Mouse (Mus musculus) ES-Bruce4 (cell line): ENCODE measurements around the gene Dnajc28. TPM values are rescaled to one million over a fixed set of nuclear protein-coding genes. Genes with fewer than 3 reads are reported as not detected.
A peak's percentile ranks its signal among the peaks of the same experiment; 100 is the strongest.

Experiments used
- H3K27ac ChIP-seq: 2 replicates; pipeline ENCODE4 v1.5.1; 2012; ENCODE audit warnings: low read length, inconsistent platforms; ENCODE audit not compliant: insufficient read depth
- H3K27me3 ChIP-seq: 2 replicates; pipeline ENCODE4 v1.6.1; 2012; ENCODE audit warnings: mild to moderate bottlenecking, low read length, inconsistent platforms; ENCODE audit not compliant: control insufficient read depth, poor library complexity, insufficient read depth, severe bottlenecking
- H3K36me3 ChIP-seq: 2 replicates; pipeline ENCODE4 v1.6.1; 2012; ENCODE audit warnings: inconsistent platforms, mild to moderate bottlenecking, low read length, moderate library complexity; ENCODE audit not compliant: control insufficient read depth, poor library complexity, insufficient read depth, severe bottlenecking
- H3K4me1 ChIP-seq: one replicate; pipeline ENCODE4 v1.8.1; 2011; ENCODE audit warnings: low read length; ENCODE audit not compliant: control insufficient read depth, insufficient read depth
- H3K4me3 ChIP-seq: 2 replicates; pipeline ENCODE4 v1.5.1; 2011; ENCODE audit warnings: low read depth, mild to moderate bottlenecking, low read length
- H3K9ac ChIP-seq: 2 replicates; pipeline ENCODE4 v1.6.1; 2012; ENCODE audit warnings: low read depth, mild to moderate bottlenecking, inconsistent platforms; ENCODE audit not compliant: poor library complexity, severe bottlenecking
- H3K9me3 ChIP-seq: replicated peaks from 2 replicates; pipeline ENCODE4 v1.6.1; 2012; ENCODE audit warnings: mild to moderate bottlenecking, low read length, inconsistent platforms; ENCODE audit not compliant: control insufficient read depth, poor library complexity, insufficient read depth, severe bottlenecking
- CTCF ChIP-seq: IDR thresholded peaks from one replicate; pipeline ENCODE4 v1.8.1; 2011; ENCODE audit warnings: low read depth, low read length
- EP300 ChIP-seq: IDR thresholded peaks from 2 replicates; pipeline ENCODE4 v1.6.1; 2011; ENCODE audit warnings: low read depth, low read length; ENCODE audit not compliant: insufficient read depth
- POLR2A ChIP-seq: IDR thresholded peaks from one replicate; pipeline ENCODE4 v1.8.1; 2011; ENCODE audit warnings: low read length; ENCODE audit not compliant: insufficient read depth
- polyA plus RNA-seq: library from polyadenylated mRNA; stranded (reverse); fragments of >200 nt; gene quantifications from 2 replicates; pipeline ENCODE4 v1.2.4, GENCODE M21; 2011; ENCODE audit warnings: low read depth; ENCODE audit not compliant: missing spikeins, insufficient read depth, insufficient read length

Dnajc28 gene
- polyA plus RNA-seq, 1 experiment = 4.9 TPM

DNA sequence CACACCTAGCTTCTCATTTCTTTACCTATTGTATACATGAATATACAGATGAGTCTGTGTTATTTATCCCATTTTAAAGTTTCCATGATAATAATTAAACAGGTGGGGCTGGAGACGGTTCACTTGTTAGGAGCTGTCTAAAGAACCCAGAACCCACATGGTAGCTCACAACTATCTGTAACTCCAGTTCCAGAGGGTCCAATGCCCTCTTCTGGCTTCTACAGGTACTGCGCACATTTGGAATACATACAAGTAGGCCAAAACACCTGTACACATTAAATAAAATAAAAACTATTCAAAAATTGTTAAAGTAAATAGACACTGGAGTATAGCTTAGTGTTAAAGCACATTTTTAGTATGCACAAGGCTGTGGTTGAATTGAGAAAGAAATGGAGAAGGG lies 36.5 kb downstream of the Dnajc28 start:
- TF ChIP-seq CTCF = peak; percentile 12
- TF ChIP-seq POLR2A = no peak

DNA sequence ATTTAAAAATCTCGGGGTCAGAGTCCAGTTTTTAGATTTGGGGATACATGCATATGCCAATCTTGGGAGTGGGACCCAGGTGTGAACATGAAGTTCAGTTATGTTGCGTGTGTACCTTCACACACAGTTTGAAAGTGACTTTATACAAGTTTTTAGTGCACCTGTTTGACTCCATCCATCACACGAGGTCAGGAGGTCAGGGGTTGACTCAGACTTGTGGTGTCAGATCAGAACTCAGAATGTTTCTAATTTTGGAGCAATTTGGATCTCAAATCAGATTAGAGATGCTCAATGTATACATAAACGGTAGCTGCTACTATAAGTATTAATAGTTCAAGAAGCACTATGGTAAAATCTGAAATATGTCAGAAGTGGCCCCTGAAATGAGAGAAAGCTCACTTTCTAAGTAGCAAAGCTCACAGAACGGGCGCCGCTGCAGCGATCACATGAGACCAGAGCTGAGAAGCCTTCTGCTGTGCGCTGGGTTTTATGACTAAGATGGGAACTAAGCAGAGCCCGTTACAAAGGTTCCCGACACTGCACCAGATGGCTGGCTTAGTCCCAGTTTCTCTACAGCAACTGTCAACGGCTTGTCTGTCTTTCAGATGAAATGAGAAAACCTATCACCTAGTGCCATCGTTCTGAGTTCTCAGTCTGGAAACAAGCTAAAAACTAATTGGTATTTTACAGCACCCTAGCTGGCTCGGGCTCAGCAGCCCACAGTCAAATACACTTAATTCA lies 39.7 kb downstream of the Dnajc28 start:
- Histone ChIP-seq H3K27ac (no peak overlapping the region), H3K36me3 (0 out of 2 replicates have a peak, but pooled peaks cover 5% of the 10 kb centered on the region), H3K27me3 (no peaks in the 10 kb centered on the region), H3K4me3 (no peak overlapping the region), H3K9me3 (no peaks in the 10 kb centered on the region), H3K9ac (no peak overlapping the region), H3K4me1 (no peaks in the 10 kb centered on the region)
- TF ChIP-seq EP300 (no peak), CTCF (no peak), POLR2A (no peak)

More for the DNA sequence above, 36.5 kb downstream of the Dnajc28 start:
- Histone ChIP-seq H3K36me3 (peaks cover 8% of the 10 kb centered on the region; the same call in 1 of the 2 replicates), H3K27ac (no peak overlapping the region), H3K9me3 (no peaks in the 10 kb centered on the region), H3K4me1 (no peaks in the 10 kb centered on the region), H3K4me3 (no peak overlapping the region), H3K27me3 (no peaks in the 10 kb centered on the region), H3K9ac (no peak overlapping the region)

DNA sequence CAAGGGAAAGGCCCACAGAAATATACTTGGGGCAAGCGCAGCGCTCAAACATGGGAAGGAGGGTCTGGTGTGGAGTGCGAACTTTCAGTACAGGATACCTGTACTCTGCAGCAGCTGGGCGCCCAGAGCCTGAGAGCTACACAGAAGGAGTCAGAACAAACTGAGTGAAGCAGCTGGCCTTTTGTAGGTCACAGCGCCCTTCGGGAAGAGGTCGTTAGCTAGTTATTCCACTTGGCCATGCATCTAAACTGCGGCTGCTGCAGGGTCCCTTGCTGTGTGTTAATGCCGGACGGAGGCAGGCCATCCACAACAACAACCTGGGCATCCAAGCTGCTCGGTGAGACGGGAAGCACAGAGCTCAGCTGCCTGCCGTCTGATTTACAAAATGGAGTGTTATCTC lies 43.7 kb downstream of the Dnajc28 start:
- Histone ChIP-seq H3K27ac (no peak overlapping the region), H3K9me3 (no peaks in the 10 kb centered on the region), H3K9ac (no peak overlapping the region), H3K4me3 (no peak overlapping the region), H3K4me1 (no peaks in the 10 kb centered on the region), H3K27me3 (no peaks in the 10 kb centered on the region), H3K36me3 (no peaks in the 10 kb centered on the region)
- no peak for TF ChIP-seq CTCF
- no peak for TF ChIP-seq POLR2A
- TF ChIP-seq EP300 = no peak

DNA sequence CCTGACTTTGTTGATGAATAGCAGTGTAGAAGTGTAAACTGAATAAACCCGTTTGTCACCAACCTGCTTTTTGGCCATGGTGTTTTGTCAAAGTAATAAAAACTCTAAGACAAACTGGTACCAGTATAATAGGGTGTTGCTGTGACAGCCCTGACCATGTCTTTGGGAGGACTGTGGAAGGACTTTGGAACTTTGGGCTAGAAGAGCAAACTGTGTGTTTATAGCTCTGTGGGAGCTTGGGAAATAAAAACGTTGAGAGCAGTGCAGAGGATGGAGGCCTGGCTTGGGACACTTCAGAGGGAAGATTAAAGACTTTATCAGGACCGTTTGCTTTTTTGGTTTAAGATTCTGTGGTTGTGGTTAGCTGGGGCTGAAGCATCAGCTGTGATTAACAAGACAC lies 47.7 kb downstream of the Dnajc28 start:
- Histone ChIP-seq H3K4me1 (no peaks in the 10 kb centered on the region), H3K36me3 (no peaks in the 10 kb centered on the region), H3K9ac (no peak overlapping the region), H3K27me3 (no peaks in the 10 kb centered on the region), H3K4me3 (no peak overlapping the region), H3K9me3 (no peaks in the 10 kb centered on the region), H3K27ac (no peak overlapping the region)
- TF ChIP-seq EP300 = no peak
- TF ChIP-seq POLR2A = no peak
- no peak for TF ChIP-seq CTCF

DNA sequence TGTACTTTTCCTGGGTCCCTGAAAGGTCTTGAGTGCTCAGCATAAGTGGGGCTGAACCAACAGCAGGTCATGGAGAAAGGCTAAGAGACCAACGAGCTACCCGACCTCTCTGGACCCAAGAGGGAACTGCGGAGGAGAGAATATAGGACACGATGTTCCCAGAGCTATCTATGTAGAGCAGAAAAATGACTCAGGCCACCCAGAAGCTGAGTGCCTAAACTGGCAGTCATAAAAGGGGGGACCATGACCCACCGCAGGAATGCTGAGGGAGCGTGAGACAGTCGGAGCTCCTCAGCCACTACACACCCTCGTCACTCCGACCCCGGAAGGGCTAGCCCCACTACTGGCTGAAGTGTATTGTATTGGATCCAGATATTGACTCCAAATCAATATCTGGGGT lies 49.9 kb downstream of the Dnajc28 start:
- TF ChIP-seq POLR2A (no peak), CTCF (no peak), EP300 (no peak)
- Histone ChIP-seq H3K4me3 (no peak overlapping the region), H3K4me1 (peaks cover 1% of the 10 kb centered on the region), H3K36me3 (no peaks in the 10 kb centered on the region), H3K27ac (no peak overlapping the region), H3K9ac (no peak overlapping the region), H3K27me3 (no peaks in the 10 kb centered on the region), H3K9me3 (0 out of 2 replicates have a peak, but pooled peaks cover 3% of the 10 kb centered on the region)

DNA sequence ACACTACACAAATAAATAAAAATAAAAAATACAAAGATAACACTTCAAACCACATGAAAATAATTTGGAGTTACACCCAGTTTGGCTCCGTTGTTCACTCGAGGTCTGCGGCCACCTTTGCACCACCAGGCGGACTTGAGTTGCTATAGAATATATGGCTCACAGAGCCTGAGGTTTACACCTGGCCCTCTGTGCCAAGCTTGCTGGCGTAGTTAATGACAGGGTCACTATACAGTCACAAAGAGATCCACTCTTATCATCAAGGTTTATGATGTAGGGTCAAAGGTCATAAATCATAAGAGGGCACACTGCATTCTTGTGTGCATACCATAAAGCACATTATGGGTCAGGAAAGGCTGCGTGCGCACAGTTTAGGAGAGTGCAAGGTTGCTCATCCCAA lies 52.8 kb downstream of the Dnajc28 start:
- TF ChIP-seq EP300 (no peak), POLR2A (no peak)

More for the DNA sequence above, 52.8 kb downstream of the Dnajc28 start:
- Histone ChIP-seq H3K9ac (no peak overlapping the region), H3K4me1 (peaks cover 3% of the 10 kb centered on the region), H3K27me3 (no peaks in the 10 kb centered on the region), H3K4me3 (no peak overlapping the region), H3K36me3 (no peaks in the 10 kb centered on the region), H3K9me3 (0 out of 2 replicates have a peak, but pooled peaks cover 3% of the 10 kb centered on the region), H3K27ac (no peak overlapping the region)
